Mouse (Mus musculus) CH12.LX (cell line): ENCODE results near the gene Jmjd1c.

Experiments used
- ELF1 ChIP-seq: IDR thresholded peaks from 2 replicates; pipeline ENCODE4 v1.6.1; 2014; ENCODE audit warnings: low read depth, mild to moderate bottlenecking, inconsistent platforms, low read length, improper control_type of control experiment
- EP300 ChIP-seq: IDR thresholded peaks from 2 replicates; pipeline ENCODE4 v1.6.1; 2011; ENCODE audit warnings: low read length, improper control_type of control experiment
- JUN ChIP-seq: IDR thresholded peaks from 2 replicates; pipeline ENCODE4 v1.6.1; 2011; ENCODE audit warnings: low read depth, mild to moderate bottlenecking, low read length, improper control_type of control experiment, moderate library complexity; ENCODE audit not compliant: insufficient read depth
- JUND ChIP-seq: conservative IDR thresholded peaks from 2 replicates; pipeline ENCODE4 v1.6.1; 2011; ENCODE audit warnings: low read depth, low read length, improper control_type of control experiment
- SMC3 ChIP-seq: IDR thresholded peaks from 2 replicates; pipeline ENCODE4 v1.6.1; 2011; ENCODE audit warnings: low read depth, low read length, improper control_type of control experiment
- TBP ChIP-seq: conservative IDR thresholded peaks from 2 replicates; pipeline ENCODE4 v1.6.1; 2011; ENCODE audit warnings: low read depth, low read length, improper control_type of control experiment

DNA sequence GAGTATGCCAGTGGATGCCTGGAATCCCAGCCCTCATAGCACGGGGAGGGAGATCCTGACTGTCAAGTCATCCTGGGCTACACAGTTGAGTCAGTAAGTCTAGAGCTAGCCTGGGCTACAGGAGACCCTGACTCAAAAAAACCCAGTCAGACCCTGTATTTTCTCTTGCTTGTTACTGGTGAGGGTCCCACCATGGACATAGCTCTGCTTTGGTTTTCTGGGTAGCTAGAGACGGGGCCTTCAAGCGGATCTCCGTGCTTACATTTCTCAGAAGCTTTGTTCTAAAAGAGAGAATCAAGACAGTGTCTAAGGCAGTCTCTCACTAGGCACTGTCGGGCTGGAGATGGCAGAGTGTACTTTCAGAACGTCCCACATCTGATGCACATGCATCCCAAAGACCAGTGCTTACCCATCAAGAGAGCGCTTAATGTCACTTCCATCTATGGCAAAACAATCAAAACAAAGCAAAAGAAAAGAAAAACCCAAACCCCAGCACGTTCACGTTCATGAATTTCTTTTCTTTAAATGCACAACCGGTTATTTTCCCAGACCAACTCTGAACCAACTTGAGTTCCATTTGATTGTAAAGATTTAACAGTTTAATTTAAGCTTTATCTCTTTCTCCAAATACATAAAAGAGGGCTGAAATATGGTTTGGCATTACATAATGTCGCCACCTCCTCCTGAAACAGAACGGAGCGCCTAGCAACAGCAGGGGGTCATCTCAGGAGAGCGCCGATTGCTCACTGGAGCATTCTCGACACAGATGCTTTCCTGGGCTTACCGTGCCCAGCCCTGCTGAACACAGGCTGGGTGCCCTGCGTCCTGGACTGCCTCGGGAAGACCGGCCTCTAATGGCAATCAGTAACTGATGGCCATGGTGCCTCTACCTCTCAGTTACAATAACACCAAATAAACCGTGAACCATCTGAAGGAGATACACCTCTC is 19.7 kb upstream of the Jmjd1c start:
- TF ChIP-seq JUN (no peak), EP300 (no peak), ELF1 (no peak), JUND (no peak), TBP (no peak), SMC3 (no peak)
